Mouse (Mus musculus) cortical plate, adult 2 months (tissue): Measurements from ENCODE around the gene Fam47e.

Experiments used
- CTCF ChIP-seq: fragments of 200-500 bp; IDR thresholded peaks from 2 replicates; pipeline ENCODE4 v1.5.1; 2011; ENCODE audit warnings: mild to moderate bottlenecking, control low read depth, low read length; ENCODE audit not compliant: insufficient read depth; ENCODE audit errors: extremely low read depth
- POLR2A ChIP-seq: fragments of 200-500 bp; IDR thresholded peaks from 2 replicates; pipeline ENCODE4 v1.6.1; 2011; ENCODE audit warnings: mild to moderate bottlenecking, low read length, control low read depth; ENCODE audit not compliant: insufficient read depth; ENCODE audit errors: extremely low read depth

- TF ChIP-seq CTCF (no peak), POLR2A (no peak)
Observed at GRCm38 (mm10) chr5:92552611-92553010, 2.3 kb upstream of the Fam47e start.
